Mouse (Mus musculus) hindbrain, embryonic 16.5 days (tissue): ENCODE data around the gene Prickle4. TPM values are rescaled to one million over a fixed set of nuclear protein-coding genes. Genes with fewer than 3 reads are reported as not detected.
A peak's percentile ranks its signal among the peaks of the same experiment; 100 is the strongest.

Experiments used
- ATAC-seq: fragments of 200-750 bp; cut with Nextera tagmentation; 2 replicates; pipeline ENCODE4 v1.8.0; 2017; ENCODE audit warnings: moderate TSS enrichment, moderate library complexity
- H3K27ac ChIP-seq: fragments of 300-500 bp; sonication (generic); 2 replicates; pipeline ENCODE4 v1.5.1; 2014; ENCODE audit warnings: low read depth, mild to moderate bottlenecking, control low read depth, low read length, moderate library complexity
- H3K27me3 ChIP-seq: fragments of 300-500 bp; sonication (generic); replicated peaks from 2 replicates; pipeline ENCODE4 v1.6.1; 2014; ENCODE audit warnings: low read length; ENCODE audit not compliant: control insufficient read depth, insufficient read depth
- H3K36me3 ChIP-seq: fragments of 300-500 bp; sonication (generic); 2 replicates; pipeline ENCODE4 v1.6.1; 2014; ENCODE audit warnings: mild to moderate bottlenecking, low read length, moderate library complexity, mixed read lengths; ENCODE audit not compliant: control insufficient read depth, insufficient read depth
- H3K4me1 ChIP-seq: fragments of 300-500 bp; sonication (generic); 2 replicates; pipeline ENCODE4 v1.6.1; 2014; ENCODE audit warnings: low read depth, low read length; ENCODE audit not compliant: control insufficient read depth, insufficient read depth
- H3K4me2 ChIP-seq: fragments of 300-500 bp; sonication (generic); 2 replicates; pipeline ENCODE4 v1.6.1; 2014; ENCODE audit warnings: mild to moderate bottlenecking, low read length, control low read depth, moderate library complexity
- H3K4me3 ChIP-seq: fragments of 300-500 bp; sonication (generic); 2 replicates; pipeline ENCODE4 v1.5.1; 2014; ENCODE audit warnings: mild to moderate bottlenecking, low read length, control low read depth, moderate library complexity
- H3K9ac ChIP-seq: fragments of 300-500 bp; sonication (generic); 2 replicates; pipeline ENCODE4 v1.6.1; 2014; ENCODE audit warnings: low read depth, mild to moderate bottlenecking, control low read depth, low read length, moderate library complexity
- H3K9me3 ChIP-seq: fragments of 300-500 bp; sonication (generic); 2 replicates; pipeline ENCODE4 v1.6.1; 2014; ENCODE audit warnings: mild to moderate bottlenecking, low read length, moderate library complexity; ENCODE audit not compliant: control insufficient read depth
- WGBS: fragments of 180-500 bp; shearing (Covaris S2); extraction: QIAGEN DNeasy Blood & Tissue Kit; methylation state at CpG from one replicate; pipeline ENCODE4 v1.1.7; 2014; 5-methylcytosine and 5-hydroxymethylcytosine counted together
- polyA plus RNA-seq: library from polyadenylated mRNA; unstranded; fragments of >200 nt; fragmentation: Nextera tagmentation; extraction: Ambion mirVana; gene quantifications from 2 replicates; pipeline ENCODE4 v1.2.1, GENCODE M21; 2015

Gene Prickle4
- polyA plus RNA-seq, 1 experiment from 2014 or later: 1.6 TPM

GRCm38 (mm10) chr17:47682836-47683235, 11.7 kb downstream of the Prickle4 start:
- Histone ChIP-seq H3K9me3 (no peaks in the 10 kb centered on the region), H3K4me1 (peaks cover 8% of the 10 kb centered on the region), H3K27ac (no peak overlapping the region), H3K27me3 (no peaks in the 10 kb centered on the region), H3K36me3 (peaks cover 32% of the 10 kb centered on the region), H3K4me3 (no peak overlapping the region), H3K4me2 (no peak overlapping the region), H3K9ac (no peak overlapping the region)
- WGBS: 89% methylated on average over 4 of the region's 4 CpGs
- ATAC-seq: no peak

GRCm38 (mm10) chr17:47678702-47679101, 15.8 kb downstream of the Prickle4 start:
- Histone ChIP-seq H3K4me1 (no peaks in the 10 kb centered on the region), H3K9ac (no peak overlapping the region), H3K4me2 (no peak overlapping the region), H3K27ac (no peak overlapping the region), H3K27me3 (no peaks in the 10 kb centered on the region), H3K9me3 (no peaks in the 10 kb centered on the region), H3K4me3 (no peak overlapping the region), H3K36me3 (peaks cover 36% of the 10 kb centered on the region)
- no peak for ATAC-seq
- 86% methylated on average over 5 of the region's 5 CpGs for WGBS

GRCm38 (mm10) chr17:47678238-47678637, 16.3 kb downstream of the Prickle4 start:
- 0 out of 2 replicates have a peak, but pooled peaks cover under 1% of the 10 kb centered on the region for H3K4me1 ChIP-seq
- no peak overlapping the region for H3K9ac ChIP-seq
- WGBS: 90% methylated on average over 5 of the region's 5 CpGs
- H3K36me3 ChIP-seq: peaks cover 34% of the 10 kb centered on the region
- no peaks in the 10 kb centered on the region; the same call in 1 of the 2 replicates for H3K27me3 ChIP-seq
- no peak for ATAC-seq
- H3K4me3 ChIP-seq: no peak overlapping the region
- H3K9me3 ChIP-seq: no peaks in the 10 kb centered on the region
- no peak overlapping the region for H3K27ac ChIP-seq
- no peak overlapping the region for H3K4me2 ChIP-seq

GRCm38 (mm10) chr17:47676581-47676980, 18.0 kb downstream of the Prickle4 start:
- no peak for ATAC-seq
- H3K9me3 ChIP-seq: no peaks in the 10 kb centered on the region
- no peak overlapping the region for H3K4me3 ChIP-seq
- H3K4me2 ChIP-seq: no peak overlapping the region
- no peak overlapping the region for H3K9ac ChIP-seq
- no peaks in the 10 kb centered on the region; the same call in 1 of the 2 replicates for H3K27me3 ChIP-seq
- WGBS: 15% methylated on average over 9 of the region's 9 CpGs
- H3K4me1 ChIP-seq: peaks cover 13% of the 10 kb centered on the region
- peaks cover 25% of the 10 kb centered on the region for H3K36me3 ChIP-seq
- no peak overlapping the region for H3K27ac ChIP-seq

GRCm38 (mm10) chr17:47672311-47673111, 22.0 kb downstream of the Prickle4 start:
- ATAC-seq: peak; percentile 49
- H3K4me3 ChIP-seq: peak overlapping the region; percentile 45
- peak overlapping the region; percentile 61 for H3K9ac ChIP-seq
- no peak overlapping the region for H3K27ac ChIP-seq
- H3K4me1 ChIP-seq: peaks cover 15% of the 10 kb centered on the region
- no peaks in the 10 kb centered on the region; the same call in none of the 2 replicates for H3K27me3 ChIP-seq
- H3K9me3 ChIP-seq: no peaks in the 10 kb centered on the region
- 6% methylated on average over 44 of the region's 68 CpGs for WGBS
- H3K36me3 ChIP-seq: peaks cover 4% of the 10 kb centered on the region; the same call in 1 of the 2 replicates
- H3K4me2 ChIP-seq: peak overlapping the region; percentile 84

GRCm38 (mm10) chr17:47671988-47672310, 22.6 kb downstream of the Prickle4 start:
- Histone ChIP-seq H3K9ac (peak overlapping the region; percentile 61), H3K9me3 (no peaks in the 10 kb centered on the region), H3K27ac (no peak overlapping the region), H3K4me3 (peak overlapping the region; percentile 45), H3K4me2 (peak overlapping the region; percentile 84), H3K4me1 (peaks cover 15% of the 10 kb centered on the region), H3K27me3 (no peaks in the 10 kb centered on the region; the same call in none of the 2 replicates), H3K36me3 (peaks cover 3% of the 10 kb centered on the region; the same call in 1 of the 2 replicates)
- 22% methylated on average over 14 of the region's 14 CpGs for WGBS
- ATAC-seq: peak; percentile 35; the same call in 1 of the 2 replicates

GRCm38 (mm10) chr17:47669166-47669565, 25.4 kb downstream of the Prickle4 start:
- peaks cover 15% of the 10 kb centered on the region for H3K4me1 ChIP-seq
- 41% methylated on average over 4 of the region's 4 CpGs for WGBS
- no peak overlapping the region for H3K4me3 ChIP-seq
- H3K9ac ChIP-seq: no peak overlapping the region
- no peak overlapping the region for H3K4me2 ChIP-seq
- no peak overlapping the region for H3K27ac ChIP-seq
- no peaks in the 10 kb centered on the region; the same call in none of the 2 replicates for H3K27me3 ChIP-seq
- no peaks in the 10 kb centered on the region for H3K36me3 ChIP-seq
- H3K9me3 ChIP-seq: no peaks in the 10 kb centered on the region
- ATAC-seq: peak; percentile 41; the same call in 1 of the 2 replicates

GRCm38 (mm10) chr17:47664474-47664873, 30.1 kb downstream of the Prickle4 start:
- H3K27me3 ChIP-seq: no peaks in the 10 kb centered on the region
- H3K9ac ChIP-seq: no peak overlapping the region
- no peak overlapping the region for H3K4me3 ChIP-seq
- 85% methylated on average over 7 of the region's 7 CpGs for WGBS
- H3K4me2 ChIP-seq: no peak overlapping the region
- no peak overlapping the region for H3K27ac ChIP-seq
- H3K36me3 ChIP-seq: no peaks in the 10 kb centered on the region
- no peaks in the 10 kb centered on the region for H3K9me3 ChIP-seq
- peaks cover 2% of the 10 kb centered on the region; the same call in 1 of the 2 replicates for H3K4me1 ChIP-seq
- ATAC-seq: no peak

GRCm38 (mm10) chr17:47663009-47663713, 31.4 kb downstream of the Prickle4 start:
- whole genome bisulfite sequencing: 29% methylated on average over 9 of the region's 9 CpGs
- no peaks in the 10 kb centered on the region for H3K9me3 ChIP-seq

More at GRCm38 (mm10) chr17:47663009-47663713, 31.4 kb downstream of the Prickle4 start:
- H3K4me3 ChIP-seq: no peak overlapping the region
- H3K4me1 ChIP-seq: no peaks in the 10 kb centered on the region
- peak; percentile 51; the same call in 1 of the 2 replicates for ATAC-seq
- H3K9ac ChIP-seq: no peak overlapping the region
- H3K36me3 ChIP-seq: no peaks in the 10 kb centered on the region
- H3K27me3 ChIP-seq: no peaks in the 10 kb centered on the region
- H3K4me2 ChIP-seq: no peak overlapping the region
- no peak overlapping the region for H3K27ac ChIP-seq
